Comparison of ENCODE assay signal across 22 mouse cellular contexts in genomic region chr10:30893771-30894170, GRCm38 (mm10). TPM values are rescaled to one million over a fixed set of nuclear protein-coding genes. Genes with fewer than 3 reads are reported as not detected.
A peak's percentile ranks its signal among the peaks of the same experiment; 100 is the strongest.
DNase-seq lines count a peak whose midpoint lies in the region; ATAC-seq and TF ChIP-seq lines count a peak whose summit lies in the region.
"Had no signal": no experiment of that assay in that cellular context is flagged by ENCODE, and none has a peak within 500 bp of the region (broad histone marks: within the 10 kb centered on the region; RNA-seq: fewer than 3 reads in every experiment).

No protein-coding gene starts in this region.

- H3K9me3 ChIP-seq in intestine, embryonic 14.5 days (ENCODE audit: control insufficient read depth, low read length): no peaks in the 10 kb centered on the region
- no peaks in the 10 kb centered on the region for H3K9me3 ChIP-seq in intestine, postnatal 0 days (ENCODE audit: control insufficient read depth)
- H3K9me3 ChIP-seq in midbrain, embryonic 14.5 days (ENCODE audit: control insufficient read depth, low read length): no peaks in the 10 kb centered on the region
- no peaks in the 10 kb centered on the region for H3K9me3 ChIP-seq in midbrain, postnatal 0 days (ENCODE audit: low read length)
- H3K9me3 ChIP-seq: forebrain, embryonic 13.5 days; heart, embryonic 15.5 days; kidney, embryonic 15.5 days; liver, embryonic 15.5 days had no signal

- H3K4me2 ChIP-seq in intestine, embryonic 14.5 days (ENCODE audit: low read length): no peak overlapping the region
- H3K4me2 ChIP-seq in intestine, postnatal 0 days (replicated peaks; ENCODE audit: low read depth): no peak overlapping the region
- no peak overlapping the region for H3K4me2 ChIP-seq in midbrain, embryonic 14.5 days (ENCODE audit: low read length)
- no peak overlapping the region for H3K4me2 ChIP-seq in midbrain, postnatal 0 days (ENCODE audit: low read depth, low read length, poor library complexity, severe bottlenecking)
- H3K4me2 ChIP-seq: forebrain, embryonic 13.5 days; heart, embryonic 15.5 days; kidney, embryonic 15.5 days; liver, embryonic 15.5 days had no signal

- no peaks in the 10 kb centered on the region for H3K36me3 ChIP-seq in intestine, embryonic 14.5 days (ENCODE audit: control insufficient read depth, insufficient read depth, low read length)
- no peaks in the 10 kb centered on the region for H3K36me3 ChIP-seq in intestine, postnatal 0 days (ENCODE audit: control insufficient read depth, insufficient read depth)
- H3K36me3 ChIP-seq in midbrain, embryonic 14.5 days (ENCODE audit: control insufficient read depth, insufficient read depth, low read length): no peaks in the 10 kb centered on the region
- no peaks in the 10 kb centered on the region for H3K36me3 ChIP-seq in midbrain, postnatal 0 days (ENCODE audit: insufficient read depth, low read length)
- H3K36me3 ChIP-seq: heart, embryonic 15.5 days; kidney, embryonic 15.5 days; liver, embryonic 15.5 days had no signal

- H3K9ac ChIP-seq in intestine, embryonic 14.5 days (ENCODE audit: low read length): no peak overlapping the region
- H3K9ac ChIP-seq in intestine, postnatal 0 days (ENCODE audit: low read depth, low read length): no peak overlapping the region
- H3K9ac ChIP-seq in midbrain, embryonic 14.5 days (replicated peaks; ENCODE audit: low read length): no peak overlapping the region
- H3K9ac ChIP-seq in midbrain, postnatal 0 days (replicated peaks; ENCODE audit: low read length, poor library complexity, severe bottlenecking): no peak overlapping the region
- H3K9ac ChIP-seq: forebrain, embryonic 13.5 days; heart, embryonic 15.5 days; kidney, embryonic 15.5 days; liver, embryonic 15.5 days had no signal

- no peak for ATAC-seq in intestine, embryonic 14.5 days (replicated peaks; ENCODE audit: low FRiP score, low TSS enrichment, low read depth)
- ATAC-seq in intestine, postnatal 0 days: no peak
- ATAC-seq in midbrain, embryonic 14.5 days (ENCODE audit: low FRiP score, low TSS enrichment): 0 out of 2 replicates have a peak, but pooled peaks have one; percentile 24
- no peak for ATAC-seq in midbrain, postnatal 0 days (ENCODE audit: low FRiP score)
- ATAC-seq: forebrain, embryonic 13.5 days; hindbrain, postnatal 0 days; midbrain, embryonic 16.5 days had no signal

- 31% methylated on average over 3 of the region's 3 CpGs for WGBS in intestine, embryonic 14.5 days
- WGBS in intestine, postnatal 0 days: 38% methylated on average over 3 of the region's 3 CpGs
- WGBS in midbrain, embryonic 14.5 days: 59% methylated on average over 3 of the region's 3 CpGs
- whole genome bisulfite sequencing in midbrain, postnatal 0 days: 57% methylated on average over 3 of the region's 3 CpGs

- 0 out of 2 replicates have a peak, but pooled peaks cover 3% of the 10 kb centered on the region for H3K4me1 ChIP-seq in intestine, embryonic 14.5 days (replicated peaks; ENCODE audit: control insufficient read depth, insufficient read depth, low read length)
- no peaks in the 10 kb centered on the region for H3K4me1 ChIP-seq in intestine, postnatal 0 days (replicated peaks; ENCODE audit: control insufficient read depth, insufficient read depth, low read length)
- no peaks in the 10 kb centered on the region for H3K4me1 ChIP-seq in midbrain, embryonic 14.5 days (ENCODE audit: control insufficient read depth, insufficient read depth, low read length)
- H3K4me1 ChIP-seq in midbrain, postnatal 0 days (ENCODE audit: insufficient read depth, low read length): no peaks in the 10 kb centered on the region
- H3K4me1 ChIP-seq: forebrain, embryonic 13.5 days; heart, embryonic 15.5 days; kidney, embryonic 15.5 days; liver, embryonic 15.5 days had no signal

- H3K4me3 ChIP-seq in intestine, embryonic 14.5 days (ENCODE audit: low read depth, low read length): no peak overlapping the region
- H3K4me3 ChIP-seq in intestine, postnatal 0 days (ENCODE audit: low read depth, low read length): no peak overlapping the region
- no peak overlapping the region for H3K4me3 ChIP-seq in midbrain, embryonic 14.5 days (replicated peaks; ENCODE audit: low read depth, low read length)
- no peak overlapping the region for H3K4me3 ChIP-seq in midbrain, postnatal 0 days (ENCODE audit: low read depth, low read length)
- H3K4me3 ChIP-seq: forebrain, embryonic 13.5 days; heart, embryonic 15.5 days; kidney, embryonic 15.5 days; liver, embryonic 15.5 days had no signal

- H3K27me3 ChIP-seq in intestine, embryonic 14.5 days (replicated peaks; ENCODE audit: control insufficient read depth, insufficient read depth, low read length): no peaks in the 10 kb centered on the region
- no peaks in the 10 kb centered on the region for H3K27me3 ChIP-seq in intestine, postnatal 0 days (replicated peaks; ENCODE audit: control insufficient read depth, insufficient read depth, low read length)
- no peaks in the 10 kb centered on the region for H3K27me3 ChIP-seq in midbrain, embryonic 14.5 days (ENCODE audit: control insufficient read depth, insufficient read depth, low read length)
- no peaks in the 10 kb centered on the region for H3K27me3 ChIP-seq in midbrain, postnatal 0 days (ENCODE audit: insufficient read depth, low read length)
- H3K27me3 ChIP-seq: forebrain, embryonic 13.5 days; heart, embryonic 15.5 days; kidney, embryonic 15.5 days; liver, embryonic 15.5 days had no signal

- no peak overlapping the region for H3K27ac ChIP-seq in intestine, embryonic 14.5 days (ENCODE audit: low read depth)
- no peak overlapping the region for H3K27ac ChIP-seq in intestine, postnatal 0 days (ENCODE audit: low read depth, low read length)
- H3K27ac ChIP-seq in midbrain, embryonic 14.5 days (replicated peaks; ENCODE audit: low read depth, low read length): no peak overlapping the region
- no peak overlapping the region for H3K27ac ChIP-seq in midbrain, postnatal 0 days (ENCODE audit: low read depth, low read length)
- H3K27ac ChIP-seq: forebrain, embryonic 13.5 days; heart, embryonic 15.5 days; hindbrain, postnatal 0 days; kidney, embryonic 15.5 days; liver, embryonic 15.5 days; macrophage had no signal

- peak; percentile 55 for DNase-seq in intestine, embryonic 14.5 days (ENCODE audit: low spot score)
- no peak for DNase-seq in midbrain, embryonic 14.5 days
- no peak for DNase-seq in midbrain, postnatal 0 days (ENCODE audit: low spot score)
- DNase-seq in 3T3-L1 (ENCODE audit: low read depth, low spot score) (peak; percentile 26), adipocyte (ENCODE audit: low spot score) (peak; percentile 51)
- DNase-seq in left cerebral cortex, adult 18-20 months (ENCODE audit: low spot score in 2 of 2): no peak
- no peak for DNase-seq in cerebellum, postnatal 25 days
- DNase-seq: adrenal gland, postnatal 14 days; cerebellum, adult 8-10 months; kidney, adult 11 months; kidney, postnatal 36 days; liver had no signal

- TF ChIP-seq CTCF in intestine, postnatal 0 days (IDR thresholded peaks at IDR 0.05; ENCODE audit: low read depth): no peak
- TF ChIP-seq CTCF in midbrain, postnatal 0 days (IDR thresholded peaks at IDR 0.05): no peak

RNA-seq across cellular contexts. Expression of gene Hey2, which starts 51.2 kb away (rescaled TPM):
- 4.0 and 4.4 TPM in 2 replicates for polyA plus RNA-seq in intestine, embryonic 14.5 days (2014; fragmentation: Nextera tagmentation; extraction: Ambion mirVana)
- polyA plus RNA-seq in intestine, postnatal 0 days (2015; fragmentation: Nextera tagmentation; extraction: Ambion mirVana): 1.2 and 1.9 TPM in 2 replicates
- 2.5 and 3.0 TPM in 2 replicates for polyA plus RNA-seq in midbrain, embryonic 14.5 days (2014; fragmentation: Nextera tagmentation; extraction: Ambion mirVana)
- total RNA-seq in midbrain, postnatal 0 days (2014; rRNA removed): 5.9 and 7.6 TPM in 2 replicates
- polyA plus RNA-seq in midbrain, postnatal 0 days (2015; fragmentation: Nextera tagmentation; extraction: Ambion mirVana): 2.7 and 2.9 TPM in 2 replicates
- 1 to 10 TPM; 6.1 to 6.6 TPM for total RNA-seq in left cerebral cortex, adult 18-20 months (2021)
- total RNA-seq: hematopoietic stem cell, adult 5-6 weeks; neutrophil, adult 5-6 weeks had no signal
- polyA plus RNA-seq: macrophage had no signal

Comparison
In these comparisons a context has a peak if more than half of its experiments do, and no peak if none do; other contexts are left out.
1. DNase-seq: peak in intestine, embryonic 14.5 days (single experiment), 3T3-L1 (single experiment) and adipocyte (single experiment); none in midbrain, embryonic 14.5 days (single experiment), midbrain, postnatal 0 days (single experiment), left cerebral cortex, adult 18-20 months (0 of 2) and cerebellum, postnatal 25 days (0 of 2).